Mouse (Mus musculus) heart, embryonic 14.5 days (tissue): Measurements from ENCODE around the gene Hist1h1t. TPM values are rescaled to one million over a fixed set of nuclear protein-coding genes. Genes with fewer than 3 reads are reported as not detected.
A peak's percentile ranks its signal among the peaks of the same experiment; 100 is the strongest.

ENCODE experiments used
- ATAC-seq: fragments of 200-750 bp; cut with Nextera tagmentation; 2 replicates; pipeline ENCODE4 v1.8.0; 2017; ENCODE audit warnings: low read depth, moderate TSS enrichment; ENCODE audit not compliant: insufficient number of reproducible peaks, insufficient read depth, low FRiP score
- H3K27ac ChIP-seq, 2 experiments: fragments of 200-500 bp in 1 of 2; fragments of 300-500 bp in 1 of 2; sonication (generic) in 1 of 2; replicated peaks in 1 of 2; 2 replicates each; pipeline ENCODE4 v1.5.1; 2012 to 2014; ENCODE audit warnings: low read depth in 2 of 2, low read length in 2 of 2, control low read depth in 1 of 2, mild to moderate bottlenecking in 1 of 2, mixed read lengths in 1 of 2; ENCODE audit not compliant: control insufficient read depth in 1 of 2, insufficient read depth in 1 of 2
- H3K27me3 ChIP-seq: fragments of 300-500 bp; sonication (generic); 2 replicates; pipeline ENCODE4 v1.6.1; 2014; ENCODE audit warnings: mild to moderate bottlenecking, low read length, control low read depth; ENCODE audit not compliant: control insufficient read depth, insufficient read depth
- H3K36me3 ChIP-seq: fragments of 300-500 bp; sonication (generic); 2 replicates; pipeline ENCODE4 v1.6.1; 2014; ENCODE audit warnings: mild to moderate bottlenecking, control low read depth, low read length, mixed read lengths; ENCODE audit not compliant: control insufficient read depth, insufficient read depth
- H3K4me1 ChIP-seq, 2 experiments: fragments of 200-500 bp in 1 of 2; fragments of 300-500 bp in 1 of 2; sonication (generic) in 1 of 2; 2 replicates each; pipeline ENCODE4 v1.6.1; 2012 to 2014; ENCODE audit warnings: low read length in 2 of 2, control low read depth in 1 of 2, mixed read lengths in 1 of 2; ENCODE audit not compliant: control insufficient read depth in 2 of 2, insufficient read depth in 2 of 2
- H3K4me2 ChIP-seq: fragments of 300-500 bp; sonication (generic); 2 replicates; pipeline ENCODE4 v1.6.1; 2014; ENCODE audit warnings: mild to moderate bottlenecking, low read length
- H3K4me3 ChIP-seq, 2 experiments: fragments of 200-500 bp in 1 of 2; fragments of 300-500 bp in 1 of 2; sonication (generic) in 1 of 2; 2 replicates each; pipeline ENCODE4 v1.5.1; 2012 to 2014; ENCODE audit warnings: low read length in 2 of 2, mild to moderate bottlenecking in 2 of 2, control low read depth in 1 of 2, low read depth in 1 of 2, moderate library complexity in 1 of 2; ENCODE audit not compliant: control insufficient read depth in 1 of 2, insufficient read depth in 1 of 2
- H3K9ac ChIP-seq: fragments of 300-500 bp; sonication (generic); 2 replicates; pipeline ENCODE4 v1.6.1; 2014; ENCODE audit warnings: mild to moderate bottlenecking, low read length
- H3K9me3 ChIP-seq: fragments of 300-500 bp; sonication (generic); 2 replicates; pipeline ENCODE4 v1.6.1; 2016; ENCODE audit warnings: low read length, control low read depth; ENCODE audit not compliant: control insufficient read depth
- WGBS: fragments of 180-500 bp; shearing (Covaris S2); extraction: QIAGEN DNeasy Blood & Tissue Kit; methylation state at CpG from one replicate; pipeline ENCODE4 v1.1.7; 2014; 5-methylcytosine and 5-hydroxymethylcytosine counted together
- polyA plus RNA-seq: library from polyadenylated mRNA; unstranded; fragments of >200 nt; fragmentation: Nextera tagmentation; extraction: Ambion mirVana; gene quantifications from 2 replicates; pipeline ENCODE4 v1.2.1, GENCODE M21; 2014

The Hist1h1t gene
- polyA plus RNA-seq, 1 experiment from 2014 or later = 0.30 TPM

DNA sequence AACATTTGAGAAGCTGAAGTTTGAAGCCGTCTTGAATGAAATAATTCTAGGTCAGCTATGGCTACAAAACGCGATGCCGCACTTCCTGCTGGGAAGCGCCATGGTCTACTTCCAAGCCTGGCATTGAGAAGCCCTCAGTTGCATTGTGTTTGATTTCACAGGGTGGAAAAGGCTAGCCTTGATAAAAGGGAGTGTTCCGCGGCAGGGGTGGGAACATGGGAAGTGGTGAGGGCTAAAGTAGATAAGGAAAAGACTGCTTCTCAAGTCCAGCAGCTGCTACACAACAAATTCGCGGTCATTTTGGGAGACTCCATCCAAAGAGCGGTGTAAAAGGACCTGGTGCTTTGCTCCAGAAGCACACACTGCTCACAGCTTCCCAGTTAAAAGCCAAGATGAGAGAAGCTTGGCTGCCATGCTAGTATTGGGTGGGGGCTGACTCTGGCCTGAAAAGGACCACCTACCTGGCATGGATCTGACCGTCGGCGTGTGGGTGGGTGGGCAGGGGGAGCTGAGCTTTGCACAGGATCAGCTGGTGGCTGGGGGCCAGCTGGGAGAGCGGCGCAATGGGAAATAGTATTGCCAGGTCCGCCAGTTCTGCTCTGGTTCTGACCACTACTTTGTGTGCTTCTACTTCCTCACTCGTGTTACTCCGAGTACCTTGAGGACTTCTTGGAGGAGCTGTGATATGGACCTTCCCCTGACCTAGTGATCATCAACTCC is 33.0 kb downstream of the Hist1h1t start:
- WGBS = 71% methylated on average over 18 of the region's 18 CpGs
- no peak overlapping the region for H3K4me3 ChIP-seq
- H3K4me2 ChIP-seq = no peak overlapping the region
- H3K4me1 ChIP-seq = peaks cover 12 to 15% of the 10 kb centered on the region in 2 experiments
- no peak overlapping the region for H3K27ac ChIP-seq
- no peak overlapping the region for H3K9ac ChIP-seq
- no peaks in the 10 kb centered on the region for H3K27me3 ChIP-seq
- H3K9me3 ChIP-seq = no peaks in the 10 kb centered on the region
- no peaks in the 10 kb centered on the region for H3K36me3 ChIP-seq
- no peak for ATAC-seq

DNA sequence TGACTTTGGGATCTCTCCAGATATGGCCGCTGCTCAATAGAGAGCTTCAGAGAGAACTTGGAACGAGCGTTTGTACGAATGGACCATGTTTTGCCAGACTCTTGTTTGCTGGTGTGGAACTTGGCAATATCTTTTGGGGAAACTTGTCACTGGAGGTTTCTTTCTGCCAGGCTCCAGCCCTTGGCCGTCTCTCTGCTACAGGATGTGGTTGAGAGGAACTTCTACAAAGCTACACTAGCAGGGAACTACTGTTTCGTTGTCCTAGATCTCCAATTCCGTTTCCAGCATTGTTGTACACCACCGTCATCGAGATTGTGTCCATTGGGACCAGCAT is 33.5 kb downstream of the Hist1h1t start:
- H3K27ac ChIP-seq = no peak overlapping the region
- no peak for ATAC-seq
- no peaks in the 10 kb centered on the region for H3K27me3 ChIP-seq
- H3K4me1 ChIP-seq = peaks cover 10 to 11% of the 10 kb centered on the region in 2 experiments
- H3K9ac ChIP-seq = no peak overlapping the region
- WGBS = 86% methylated on average over 9 of the region's 9 CpGs
- no peaks in the 10 kb centered on the region for H3K9me3 ChIP-seq
- H3K4me3 ChIP-seq = no peak overlapping the region
- H3K36me3 ChIP-seq = no peaks in the 10 kb centered on the region
- H3K4me2 ChIP-seq = no peak overlapping the region

DNA sequence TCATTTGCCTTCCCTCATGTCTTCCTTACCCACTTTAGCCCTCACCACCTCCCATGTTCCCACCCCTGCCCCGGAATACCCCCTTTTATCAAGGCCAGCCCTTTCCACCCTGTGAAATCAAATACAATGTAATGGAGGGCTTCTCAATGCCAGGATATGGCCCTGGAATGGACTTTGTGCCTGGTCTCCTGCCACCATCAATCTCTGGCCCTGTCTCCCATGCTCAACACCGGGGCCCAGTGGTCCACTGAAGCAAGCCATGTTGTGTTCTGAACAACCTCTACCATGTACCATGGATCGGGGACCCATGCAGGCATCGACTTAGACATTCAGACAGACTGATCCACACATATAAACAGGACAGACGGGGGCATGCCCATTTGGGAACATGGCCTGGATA is 34.1 kb downstream of the Hist1h1t start:
- H3K4me1 ChIP-seq = peaks cover 7% of the 10 kb centered on the region in 2 experiments
- no peaks in the 10 kb centered on the region for H3K27me3 ChIP-seq
- H3K9ac ChIP-seq = no peak overlapping the region
- H3K36me3 ChIP-seq = no peaks in the 10 kb centered on the region
- H3K9me3 ChIP-seq = no peaks in the 10 kb centered on the region
- ATAC-seq = no peak
- 95% methylated on average over 5 of the region's 5 CpGs for WGBS
- no peak overlapping the region for H3K27ac ChIP-seq
- no peak overlapping the region for H3K4me2 ChIP-seq
- H3K4me3 ChIP-seq = no peak overlapping the region

DNA sequence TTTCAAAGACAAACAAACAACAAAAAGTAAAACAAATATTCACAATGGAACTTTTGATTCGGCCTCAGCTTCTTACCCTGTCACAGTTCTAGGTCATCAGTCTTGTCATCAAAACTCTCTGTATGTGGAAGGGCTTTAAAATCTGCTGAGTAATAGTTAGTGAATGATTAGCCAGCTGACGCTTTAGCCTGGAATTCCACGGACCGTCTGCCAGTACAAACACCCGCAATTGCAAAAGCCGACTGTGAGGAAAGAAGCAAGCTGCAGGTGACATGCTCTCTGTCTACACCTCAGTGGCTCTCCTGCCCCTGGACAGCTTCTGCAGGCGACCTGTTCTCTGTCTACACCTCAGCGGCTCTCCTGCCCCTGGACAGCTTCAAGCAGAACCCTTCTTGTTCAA is 34.9 kb downstream of the Hist1h1t start:
- Histone ChIP-seq H3K4me3 (no peak overlapping the region), H3K9ac (no peak overlapping the region), H3K27me3 (no peaks in the 10 kb centered on the region), H3K27ac (no peak overlapping the region), H3K4me1 (peaks cover 4 to 5% of the 10 kb centered on the region in 2 experiments; a peak in 3 of 4 replicates), H3K36me3 (no peaks in the 10 kb centered on the region), H3K9me3 (no peaks in the 10 kb centered on the region), H3K4me2 (0 out of 2 replicates have a peak overlapping the region, but pooled peaks have one; percentile 8)
- WGBS = 11% methylated on average over 8 of the region's 8 CpGs
- no peak for ATAC-seq

DNA sequence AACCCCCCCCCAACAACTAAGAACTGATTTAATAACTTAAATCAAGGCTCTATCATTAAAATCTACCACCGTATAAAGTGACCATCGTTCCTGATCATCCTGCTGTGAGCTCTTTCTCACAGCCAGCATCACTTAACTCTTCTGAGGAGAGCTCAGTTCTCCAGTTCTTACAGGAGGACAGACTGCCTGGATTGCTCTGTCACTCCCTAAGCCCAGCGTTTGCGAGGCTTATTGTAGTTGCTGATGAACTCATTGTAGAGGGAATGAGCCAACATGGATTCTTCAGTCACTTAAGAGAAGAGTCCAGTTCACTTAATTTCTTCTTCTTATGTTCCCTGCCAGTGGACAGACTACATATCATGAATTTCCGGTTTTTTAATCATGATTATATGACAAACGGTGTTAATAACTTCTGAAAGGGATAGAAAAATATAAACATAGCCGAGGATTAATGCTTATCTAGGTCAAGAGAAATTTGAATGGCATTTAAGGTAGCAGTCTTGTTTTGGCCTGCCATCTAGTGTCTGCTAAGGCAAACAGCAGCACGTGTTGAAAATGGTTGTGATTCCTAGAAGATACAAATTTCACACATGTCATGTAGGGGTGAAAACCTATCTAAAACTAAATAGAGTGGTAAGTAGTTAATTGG is 36.7 kb downstream of the Hist1h1t start:
- Histone ChIP-seq H3K4me1 (peaks cover 4 to 5% of the 10 kb centered on the region in 2 experiments; a peak in 3 of 4 replicates), H3K27ac (no peak overlapping the region), H3K4me3 (no peak overlapping the region), H3K36me3 (no peaks in the 10 kb centered on the region), H3K4me2 (no peak overlapping the region), H3K9ac (no peak overlapping the region), H3K27me3 (no peaks in the 10 kb centered on the region), H3K9me3 (no peaks in the 10 kb centered on the region)
- no peak for ATAC-seq
- 23% methylated on average over 8 of the region's 8 CpGs for WGBS

DNA sequence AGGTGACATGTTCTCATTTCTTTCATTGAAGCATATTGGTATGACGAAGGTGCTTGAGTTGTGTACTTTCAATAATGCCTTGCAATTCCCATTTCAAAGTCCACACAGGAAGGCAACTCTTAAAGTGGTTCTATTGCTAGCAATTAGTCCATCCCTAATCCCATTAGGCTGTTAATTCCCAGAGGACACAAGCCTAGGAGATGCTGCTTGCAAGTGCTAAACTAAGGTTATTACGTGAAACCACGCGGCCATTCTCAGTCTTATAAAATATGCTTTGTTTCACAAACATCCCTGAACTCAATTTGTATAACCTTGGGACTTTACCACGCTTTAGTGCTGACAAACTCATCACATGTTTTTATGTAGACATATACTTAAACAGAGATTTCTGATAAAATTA is 41.5 kb downstream of the Hist1h1t start:
- Histone ChIP-seq H3K4me1 (peaks cover 0 to 15% of the 10 kb centered on the region in 2 experiments; a peak in 1 of 4 replicates), H3K9ac (no peak overlapping the region), H3K9me3 (no peaks in the 10 kb centered on the region), H3K27me3 (no peaks in the 10 kb centered on the region), H3K27ac (no peak overlapping the region), H3K4me3 (no peak overlapping the region), H3K4me2 (no peak overlapping the region), H3K36me3 (no peaks in the 10 kb centered on the region)
- no peak for ATAC-seq
- 90% methylated on average over 5 of the region's 5 CpGs for WGBS

DNA sequence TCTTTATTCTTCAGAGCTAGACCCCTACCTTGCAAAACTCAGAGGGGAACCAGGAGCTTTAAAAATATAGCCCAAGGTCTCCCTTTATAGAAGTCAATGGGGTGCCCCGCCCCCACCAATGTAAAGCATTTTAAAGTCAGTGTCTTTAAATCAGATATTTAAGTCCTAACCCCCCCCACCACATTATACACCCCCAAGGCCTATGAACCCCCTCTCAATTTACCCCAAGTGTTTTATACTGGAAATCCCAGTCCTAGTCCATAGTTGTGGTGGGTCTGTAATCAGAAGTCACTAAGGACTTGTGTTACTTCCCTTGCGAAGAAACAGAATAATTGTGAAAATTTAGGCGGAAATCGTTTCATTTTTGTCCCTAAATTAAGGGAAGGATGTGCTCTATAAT is 42.4 kb downstream of the Hist1h1t start:
- peak overlapping the region; percentile 51 to 86; a peak in 3 of 4 replicates for H3K4me3 ChIP-seq
- H3K27me3 ChIP-seq = no peaks in the 10 kb centered on the region
- peak overlapping the region; percentile 95 for H3K9ac ChIP-seq
- 18% methylated on average over 4 of the region's 4 CpGs for WGBS
- no peaks in the 10 kb centered on the region for H3K9me3 ChIP-seq
- H3K27ac ChIP-seq = peak overlapping the region; percentile 99
- no peak for ATAC-seq
- peaks cover 0 to 15% of the 10 kb centered on the region in 2 experiments; a peak in 1 of 4 replicates for H3K4me1 ChIP-seq
- H3K36me3 ChIP-seq = no peaks in the 10 kb centered on the region
- H3K4me2 ChIP-seq = peak overlapping the region; percentile 75
